8 mouse cellular contexts compared by ENCODE assay signal in the genomic region with DNA sequence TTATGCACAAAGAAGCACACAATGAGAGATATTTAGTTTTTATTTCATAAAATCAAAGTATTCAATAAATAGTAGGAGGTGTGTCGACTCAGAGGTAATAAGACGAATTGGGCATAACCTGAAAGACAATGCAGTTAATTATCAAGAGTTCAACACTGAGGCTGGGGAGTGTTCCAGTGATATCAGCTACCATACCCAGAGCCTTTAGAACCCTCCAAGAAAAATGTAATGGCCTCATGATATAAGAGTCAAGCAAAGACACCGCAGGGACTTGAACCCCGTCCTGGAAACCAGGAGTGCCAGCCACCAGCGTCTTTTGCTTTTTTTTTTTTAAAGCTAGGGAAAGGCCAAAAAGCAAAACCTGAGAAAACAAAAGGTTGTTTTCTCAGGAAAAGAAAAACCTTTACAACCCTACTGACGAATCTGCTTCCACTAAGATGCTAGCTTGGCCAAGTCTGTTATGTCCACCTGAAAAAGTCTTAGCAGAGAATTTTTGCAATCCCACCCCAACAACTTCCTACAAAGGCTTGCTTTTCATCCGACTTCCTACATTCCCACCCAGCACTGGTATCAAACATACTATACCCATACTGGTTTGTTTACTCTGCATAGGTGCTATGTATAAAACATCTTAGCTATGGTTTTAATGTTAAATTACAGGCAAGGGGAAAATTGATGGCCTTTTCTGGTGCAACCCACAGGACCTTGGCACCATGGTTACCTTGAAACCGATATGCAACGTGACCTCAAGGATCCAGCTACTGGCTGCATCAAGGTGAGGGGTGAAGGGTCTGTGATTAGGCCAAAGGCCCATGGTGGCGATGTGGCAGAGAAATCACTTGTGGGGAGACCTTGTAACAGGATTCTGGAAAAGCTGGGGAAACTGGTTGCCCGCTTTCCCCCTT. TPM values are rescaled to one million over a fixed set of nuclear protein-coding genes. Genes with fewer than 3 reads are reported as not detected.
A peak's percentile ranks its signal among the peaks of the same experiment; 100 is the strongest.
DNase-seq lines count a peak whose midpoint lies in the region; ATAC-seq and TF ChIP-seq lines count a peak whose summit lies in the region.

No protein-coding gene starts in this region.

- peak overlapping the region; percentile 92 for H3K4me2 ChIP-seq in hindbrain, embryonic 15.5 days
- H3K4me2 ChIP-seq in midbrain, embryonic 15.5 days = peak overlapping the region; percentile 89

- DNase-seq in left cerebral cortex, adult 2 months (ENCODE audit: extremely low spot score in 1 of 2, low spot score in 2 of 2) = no peak
- no peak for DNase-seq in left cerebral cortex, adult 8-10 months (ENCODE audit: low spot score in 2 of 2)
- DNase-seq in urinary bladder, postnatal 36 days (ENCODE audit: low spot score in 2 of 2) = no peak
- DNase-seq in ovary, postnatal 36 days (ENCODE audit: low spot score) = no peak
- DNase-seq in adrenal gland, postnatal 4 days (ENCODE audit: low spot score in 2 of 2) = no peak

- H3K9ac ChIP-seq in hindbrain, embryonic 15.5 days = peak overlapping the region; percentile 78
- peak overlapping the region; percentile 47 for H3K9ac ChIP-seq in midbrain, embryonic 15.5 days

- intact Hi-C loops in left cerebral cortex, adult 2 months (cut with DNase I) = no loop called here

- ATAC-seq in hindbrain, embryonic 15.5 days (ENCODE audit: low FRiP score, low read depth) = no peak
- no peak for ATAC-seq in midbrain, embryonic 15.5 days (replicated peaks)

- 50% methylated on average over 11 of the region's 11 CpGs for WGBS in hindbrain, embryonic 15.5 days
- WGBS in midbrain, embryonic 15.5 days = 58% methylated on average over 11 of the region's 11 CpGs

- peak overlapping the region; percentile 100 for H3K27ac ChIP-seq in left cerebral cortex, adult 2 months
- H3K27ac ChIP-seq in cortical plate, adult 2 months (ENCODE audit: insufficient read depth, low read length) = peak overlapping the region; percentile 33; the same call in 1 of the 2 replicates
- H3K27ac ChIP-seq in hindbrain, embryonic 15.5 days (replicated peaks) = peak overlapping the region; percentile 51
- H3K27ac ChIP-seq in midbrain, embryonic 15.5 days = peak overlapping the region; percentile 23; the same call in 1 of the 2 replicates

- no peaks in the 10 kb centered on the region for H3K9me3 ChIP-seq in hindbrain, embryonic 15.5 days
- H3K9me3 ChIP-seq in midbrain, embryonic 15.5 days = no peaks in the 10 kb centered on the region

- no peak for TF ChIP-seq CTCF in left cerebral cortex, adult 2 months (IDR thresholded peaks at IDR 0.05)
- TF ChIP-seq CTCF in cortical plate, adult 2 months (IDR thresholded peaks at IDR 0.05; ENCODE audit: extremely low read depth, insufficient read depth, low read length) = no peak

- peak overlapping the region; percentile 82 for H3K4me3 ChIP-seq in left cerebral cortex, adult 2 months
- H3K4me3 ChIP-seq in cortical plate, adult 2 months (ENCODE audit: insufficient read depth, low read length) = peak overlapping the region; percentile 100
- H3K4me3 ChIP-seq in hindbrain, embryonic 15.5 days = peak overlapping the region; percentile 93
- H3K4me3 ChIP-seq in midbrain, embryonic 15.5 days = peak overlapping the region; percentile 80

- H3K27me3 ChIP-seq in hindbrain, embryonic 15.5 days = no peaks in the 10 kb centered on the region
- H3K27me3 ChIP-seq in midbrain, embryonic 15.5 days (replicated peaks) = no peaks in the 10 kb centered on the region

- peak; percentile 40; the same call in 1 of the 2 replicates for TF ChIP-seq POLR2A in cortical plate, adult 2 months (IDR thresholded peaks at IDR 0.05; ENCODE audit: extremely low read depth, insufficient read depth, low read length)

- no peaks in the 10 kb centered on the region for H3K4me1 ChIP-seq in cortical plate, adult 2 months (ENCODE audit: control insufficient read depth, insufficient read depth, low read length)
- peaks cover 46% of the 10 kb centered on the region for H3K4me1 ChIP-seq in hindbrain, embryonic 15.5 days (replicated peaks)
- H3K4me1 ChIP-seq in midbrain, embryonic 15.5 days = peaks cover 36% of the 10 kb centered on the region

- H3K36me3 ChIP-seq in hindbrain, embryonic 15.5 days = peaks cover 37% of the 10 kb centered on the region
- peaks cover 10% of the 10 kb centered on the region for H3K36me3 ChIP-seq in midbrain, embryonic 15.5 days (replicated peaks)

RNA-seq across cellular contexts. Expression of gene Scyl1, which starts 24.7 kb away (rescaled TPM):
- 10 to 100 TPM; 92.0 to 98.0 TPM for total RNA-seq in left cerebral cortex, adult 2 months (2021)
- total RNA-seq in left cerebral cortex, adult 8-10 months (2022) = 100 to 1,000 TPM in 1 of 4 experiments, 10 to 100 TPM in 3; 88.9 to 100 (median 94.9) TPM
- polyA plus RNA-seq in cortical plate, adult 2 months (2012; rRNA removed) = 120 and 124 TPM in 2 replicates
- 79.7 and 92.6 TPM in 2 replicates for polyA plus RNA-seq in hindbrain, embryonic 15.5 days (2015; fragmentation: Nextera tagmentation; extraction: Ambion mirVana)
- polyA plus RNA-seq in midbrain, embryonic 15.5 days (2015; fragmentation: Nextera tagmentation; extraction: Ambion mirVana) = 87.6 and 94.7 TPM in 2 replicates
- 100 to 1,000 TPM; 105 to 110 TPM for total RNA-seq in adrenal gland, postnatal 4 days (2021)

RNA-seq across cellular contexts. Expression of gene Ltbp3, which starts 55.2 kb away (rescaled TPM):
- total RNA-seq in left cerebral cortex, adult 2 months (2021) = 10 to 100 TPM; 38.9 to 43.1 TPM
- 10 to 100 TPM; 35.0 to 42.2 (median 41.3) TPM for total RNA-seq in left cerebral cortex, adult 8-10 months (2022)
- polyA plus RNA-seq in cortical plate, adult 2 months (2012; rRNA removed) = 54.2 and 54.9 TPM in 2 replicates
- 15.2 and 17.2 TPM in 2 replicates for polyA plus RNA-seq in hindbrain, embryonic 15.5 days (2015; fragmentation: Nextera tagmentation; extraction: Ambion mirVana)
- polyA plus RNA-seq in midbrain, embryonic 15.5 days (2015; fragmentation: Nextera tagmentation; extraction: Ambion mirVana) = 8.2 and 12.6 TPM in 2 replicates
- 100 to 1,000 TPM; 277 to 287 TPM for total RNA-seq in adrenal gland, postnatal 4 days (2021)

Comparison
In these comparisons a context has a peak if more than half of its experiments do, and no peak if none do; other contexts are left out.
1. H3K27ac ChIP-seq: peak in every context shown above with its lines; median percentile 100 in left cerebral cortex, adult 2 months; 51 in hindbrain, embryonic 15.5 days; 33 in cortical plate, adult 2 months; 23 in midbrain, embryonic 15.5 days.
2. RNA of gene Ltbp3, which starts 55.2 kb away (total RNA-seq): 277 to 287 TPM in adrenal gland, postnatal 4 days; 38.9 to 43.1 TPM in left cerebral cortex, adult 2 months and 35.0 to 42.2 TPM in left cerebral cortex, adult 8-10 months; every median in the first group is over 4 times any median in the second.
3. Peak in every context shown above with its lines, with median percentiles within 50 percentile points of each other: H3K4me3 ChIP-seq.